Mouse (Mus musculus): ENCODE measurements around the gene Baiap2l2.
"Not testable (repeated sequence)": the region's sequence is repeated elsewhere in the genome, so short reads cannot be mapped to it uniquely, and the experiment has no call there.

Baiap2l2 gene

DNA sequence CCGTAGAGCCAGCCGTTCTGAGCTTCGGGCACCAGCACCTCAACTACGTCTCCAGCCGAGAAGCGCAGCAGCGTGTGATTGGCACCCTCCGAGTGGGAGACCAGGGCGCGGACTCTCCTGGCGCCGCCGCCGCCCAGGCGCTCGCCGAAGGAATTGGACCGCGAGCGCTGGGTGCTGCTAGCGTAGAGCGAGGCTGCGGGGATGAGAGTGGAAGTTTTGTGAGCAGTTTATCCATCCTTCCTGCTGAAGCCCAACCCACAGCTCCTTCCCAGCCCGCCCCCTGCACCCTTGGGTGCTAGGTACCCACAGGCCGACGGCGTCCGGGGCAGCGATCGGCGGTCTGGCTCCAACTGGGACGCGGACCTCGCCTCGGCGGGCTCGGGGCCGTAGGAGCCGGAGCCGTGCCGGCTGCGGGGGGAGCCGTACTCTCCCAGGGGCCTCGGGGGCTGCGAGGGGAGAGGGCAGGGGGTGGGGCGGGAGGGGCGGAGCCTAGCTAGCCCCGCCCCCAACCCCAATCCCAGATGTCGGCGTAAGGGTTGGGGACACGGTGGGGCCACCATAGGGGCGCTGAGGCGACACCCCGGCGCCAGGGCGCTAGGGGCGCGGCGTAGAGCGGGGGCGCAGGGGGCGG, 24.1 kb downstream of the Baiap2l2 start:
- in situ Hi-C loops (cut with MseI, MboI) = no loop called here

DNA sequence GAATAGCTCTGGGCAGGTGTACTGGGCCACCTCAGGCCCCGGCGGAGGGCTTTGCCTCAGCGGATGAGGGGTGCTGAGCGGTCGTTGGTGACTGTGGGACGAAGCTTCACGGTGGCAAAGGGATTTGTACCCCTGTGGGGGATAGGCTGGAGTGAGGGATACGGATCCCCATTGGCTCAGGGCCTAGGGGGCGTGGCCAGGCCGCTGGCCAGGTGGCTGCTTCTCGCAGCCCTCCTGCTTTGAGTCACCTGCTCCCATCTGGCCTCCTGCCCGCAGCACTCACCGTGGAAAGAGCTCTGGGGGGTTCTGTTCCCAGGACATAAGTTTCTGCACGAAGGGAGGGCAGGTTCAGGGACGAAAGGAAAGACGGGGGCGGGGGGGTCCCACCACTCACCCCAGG, 26.8 kb downstream of the Baiap2l2 start:
- in situ Hi-C loops (cut with MseI, MboI) = no loop called here

DNA sequence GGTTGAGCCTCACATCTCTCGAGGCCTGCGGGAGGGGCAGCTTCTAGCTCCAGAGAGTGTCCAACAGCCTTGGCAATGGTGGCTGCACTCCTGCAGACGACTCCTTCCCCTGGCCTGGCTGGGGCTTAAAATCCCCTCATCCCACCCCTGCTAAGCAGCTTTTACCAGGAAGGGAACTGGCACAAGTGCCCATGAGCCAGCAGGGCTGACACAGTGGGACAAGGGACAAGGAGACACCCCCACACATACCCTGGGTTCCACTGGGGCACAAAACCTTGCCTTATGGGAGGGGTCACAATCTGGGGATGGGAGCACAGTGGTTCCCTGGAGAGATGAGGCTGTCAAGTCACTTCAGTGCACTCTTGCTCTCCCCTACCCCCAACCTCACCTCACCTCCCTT, 30.7 kb downstream of the Baiap2l2 start, which contains the start of gene Slc16a8:
TSS of gene Slc16a8 (minus strand) at position 101 of the 400 bp plus-strand sequence.
- in situ Hi-C loops (cut with MseI, MboI) = no loop called here

DNA sequence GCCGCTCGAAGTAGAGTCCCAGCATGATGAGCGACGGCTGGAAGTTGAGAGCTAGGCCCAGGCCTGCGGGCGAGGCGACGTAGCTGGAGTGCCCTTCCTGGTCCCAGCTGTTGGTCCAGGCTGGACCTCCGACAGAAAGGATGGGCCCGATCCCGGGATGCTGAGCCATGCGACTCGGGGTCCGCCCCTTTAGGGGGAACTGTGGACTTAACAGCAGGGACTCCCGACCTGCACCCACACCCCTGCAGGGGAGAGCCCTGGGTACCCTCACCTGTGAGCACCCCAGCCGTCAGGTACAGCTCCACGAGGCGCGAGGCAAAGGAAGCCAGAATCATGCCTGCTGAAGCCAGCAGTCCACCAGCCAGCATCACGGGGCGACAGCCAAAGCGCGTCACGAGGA, 32.8 kb downstream of the Baiap2l2 start:
- in situ Hi-C loops (cut with MseI, MboI) = no loop called here

DNA sequence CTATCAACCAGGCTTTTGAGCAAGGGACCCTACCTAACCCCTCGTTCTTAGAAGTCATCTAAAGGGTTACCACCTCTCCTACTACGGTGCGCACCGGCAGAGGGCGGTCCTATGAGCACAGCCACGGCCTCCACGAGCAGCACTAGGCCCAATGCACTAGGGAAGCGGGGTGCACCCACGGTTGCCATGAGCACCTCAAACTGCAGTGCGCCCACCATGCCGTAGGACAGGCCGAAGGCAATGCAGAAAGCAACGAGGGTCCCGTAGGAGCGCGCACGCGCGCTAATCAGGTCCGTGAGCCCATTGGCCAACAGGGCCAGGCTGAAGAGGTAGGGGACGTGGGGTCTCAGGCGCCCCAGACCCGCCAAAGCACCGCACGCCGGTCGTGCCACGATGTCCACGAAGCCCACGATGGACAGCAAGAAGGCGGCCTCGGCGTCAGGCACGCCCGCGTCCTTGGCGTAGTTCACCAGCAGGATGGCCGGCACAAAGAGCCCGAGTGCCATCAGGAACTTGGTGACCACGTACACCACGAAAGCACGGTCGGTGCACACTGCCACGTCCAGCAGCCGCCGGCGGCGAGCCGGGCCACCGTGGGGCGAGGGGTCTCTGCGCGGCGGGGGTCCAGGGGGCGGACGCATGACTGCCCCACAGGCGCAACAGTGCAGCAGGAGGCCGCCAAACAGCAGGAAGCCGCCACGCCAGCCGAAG, 33.4 kb downstream of the Baiap2l2 start:
- in situ Hi-C loops (cut with MseI, MboI) = no loop called here

DNA sequence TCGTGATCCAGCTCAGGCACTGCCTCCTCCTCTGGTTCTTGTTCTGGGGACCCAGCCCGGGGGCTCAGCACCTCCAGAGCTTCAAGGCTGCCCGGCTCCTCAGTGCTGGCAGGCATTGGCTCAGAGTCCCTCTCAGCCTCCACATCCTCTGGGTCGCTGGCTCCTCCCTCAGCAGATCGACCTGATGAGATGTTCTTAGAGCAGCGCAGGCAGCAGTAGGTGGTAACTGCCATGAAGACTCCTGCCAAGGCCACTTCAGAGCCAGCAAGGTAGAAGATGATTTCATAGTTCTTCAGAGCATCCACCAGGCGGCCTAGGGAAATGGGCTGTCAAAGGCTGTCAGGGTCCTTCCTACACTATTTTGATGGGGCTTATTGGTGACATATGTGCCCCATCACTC, 34.2 kb downstream of the Baiap2l2 start:
- in situ Hi-C loops (cut with MseI, MboI) = no loop called here

DNA sequence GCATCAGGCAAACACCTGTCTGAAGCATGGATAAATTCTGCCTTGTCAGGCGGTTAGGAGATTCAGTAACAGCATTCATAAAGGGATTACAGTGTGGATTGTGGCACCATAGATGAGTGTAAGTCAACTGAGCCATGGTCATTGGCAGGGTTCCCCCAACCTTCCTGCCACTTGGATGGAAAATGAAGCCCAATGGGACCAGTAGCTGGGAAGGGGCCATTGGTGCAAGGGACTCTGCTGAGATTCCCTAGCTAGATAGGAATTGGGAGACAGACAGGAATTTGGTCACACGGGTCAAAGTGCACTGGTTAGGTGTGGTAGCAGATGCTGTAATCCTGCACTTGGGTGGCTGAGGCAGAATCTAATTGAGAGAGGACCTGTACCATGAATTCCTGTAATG, 35.1 kb downstream of the Baiap2l2 start:
- in situ Hi-C loops (cut with MseI, MboI) = no loop called here

DNA sequence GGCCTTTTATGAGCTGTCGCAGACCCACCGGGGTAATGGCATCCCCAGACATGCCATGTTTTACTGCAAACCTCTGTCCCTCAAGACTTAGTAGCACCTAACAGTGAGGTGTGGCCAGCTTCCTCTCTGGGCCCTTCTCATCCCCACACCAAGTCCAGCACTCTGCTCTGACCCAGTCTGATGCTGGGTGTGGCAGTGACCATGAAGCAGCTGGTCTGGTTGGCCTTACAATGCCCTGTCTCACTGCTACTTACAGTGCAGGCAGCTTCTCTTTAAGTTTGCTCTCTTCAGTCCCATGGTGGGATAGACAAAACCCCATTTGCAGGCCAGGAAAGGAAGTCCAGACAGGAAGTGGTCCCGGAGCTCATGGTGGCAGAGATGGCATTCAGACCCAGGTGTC, 40.0 kb downstream of the Baiap2l2 start:
- in situ Hi-C loops (cut with MseI, MboI) = no loop called here

DNA sequence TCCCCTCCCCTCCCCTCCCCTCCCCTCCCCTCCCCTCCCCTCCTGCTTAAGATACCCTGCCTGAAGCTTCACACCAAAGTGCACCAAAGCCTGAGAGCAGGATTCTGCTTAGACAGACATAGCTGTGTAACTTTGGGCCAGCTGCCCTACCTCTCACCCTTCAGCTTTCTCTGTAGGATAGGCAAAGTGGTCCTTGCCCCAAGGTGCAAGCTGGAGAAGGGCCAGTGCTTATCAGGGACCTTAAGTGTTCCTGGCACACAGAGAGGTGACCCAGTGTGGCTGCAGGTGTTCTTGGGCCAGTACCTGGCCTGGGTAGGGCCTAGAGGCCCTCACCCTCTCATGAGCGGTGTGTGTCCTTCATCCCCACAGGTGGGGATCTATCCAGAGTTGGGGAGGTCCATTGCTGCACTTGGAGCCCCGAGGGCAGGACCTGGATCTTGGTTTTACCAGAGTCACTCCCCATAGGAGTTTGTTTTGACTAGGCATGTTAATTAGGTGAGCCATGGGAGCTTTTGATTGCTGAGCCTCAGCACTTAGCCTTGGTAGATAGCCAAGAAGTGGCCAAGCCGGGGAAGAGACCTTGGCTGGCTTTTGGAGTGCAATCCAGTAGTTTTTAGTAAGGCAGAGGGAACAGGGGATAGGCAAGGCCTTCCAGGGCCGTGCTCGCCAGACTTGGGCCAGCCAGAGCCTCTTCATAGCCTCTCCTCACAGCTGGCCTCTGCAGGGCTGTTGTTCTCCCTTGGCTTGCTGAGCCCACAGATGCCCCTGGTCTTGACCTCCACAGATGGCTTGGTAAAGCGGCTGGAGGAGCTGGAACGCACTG, 41.1 kb downstream of the Baiap2l2 start:
- in situ Hi-C loops (cut with MseI, MboI) = no loop called here

DNA sequence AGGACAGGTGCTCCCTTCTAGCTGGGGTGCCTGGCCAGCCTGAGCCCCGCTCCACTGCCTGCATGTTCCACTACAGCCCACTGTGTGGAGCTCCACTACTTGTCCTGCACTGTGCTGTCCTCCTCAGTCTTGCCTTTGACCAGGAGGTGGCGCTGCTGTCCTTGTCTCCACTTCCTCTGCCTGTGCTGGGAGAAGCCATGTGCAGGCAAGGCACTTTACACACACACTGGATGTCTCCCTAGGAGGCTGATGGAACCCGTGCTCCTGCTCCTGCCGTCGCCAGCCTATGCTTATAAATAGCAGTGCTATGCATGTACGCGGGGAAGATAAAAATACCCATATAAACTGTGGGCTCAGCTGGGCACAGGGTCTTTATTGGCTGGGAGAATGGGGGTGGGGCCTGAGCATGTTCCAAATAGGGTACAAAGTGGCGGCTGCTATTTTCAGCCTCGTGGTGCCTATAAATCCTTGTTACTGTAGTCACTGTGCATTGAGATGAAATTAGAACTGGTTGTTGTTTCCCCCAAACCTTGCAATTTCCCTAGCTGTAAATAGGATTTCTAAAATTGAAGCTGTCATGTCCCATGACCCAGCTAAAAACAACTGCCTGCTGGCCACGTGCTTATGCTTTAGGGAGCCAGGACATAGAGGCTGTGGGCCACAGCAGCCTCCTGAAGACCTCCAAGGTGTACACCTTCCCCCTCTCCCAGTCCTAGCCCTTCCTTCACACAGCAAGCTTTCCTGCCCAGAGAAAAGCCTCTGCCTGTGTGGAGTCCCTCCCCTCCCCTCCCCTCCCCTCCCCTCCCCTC, 41.9 kb downstream of the Baiap2l2 start:
- in situ Hi-C loops (cut with MseI, MboI) = no loop called here

DNA sequence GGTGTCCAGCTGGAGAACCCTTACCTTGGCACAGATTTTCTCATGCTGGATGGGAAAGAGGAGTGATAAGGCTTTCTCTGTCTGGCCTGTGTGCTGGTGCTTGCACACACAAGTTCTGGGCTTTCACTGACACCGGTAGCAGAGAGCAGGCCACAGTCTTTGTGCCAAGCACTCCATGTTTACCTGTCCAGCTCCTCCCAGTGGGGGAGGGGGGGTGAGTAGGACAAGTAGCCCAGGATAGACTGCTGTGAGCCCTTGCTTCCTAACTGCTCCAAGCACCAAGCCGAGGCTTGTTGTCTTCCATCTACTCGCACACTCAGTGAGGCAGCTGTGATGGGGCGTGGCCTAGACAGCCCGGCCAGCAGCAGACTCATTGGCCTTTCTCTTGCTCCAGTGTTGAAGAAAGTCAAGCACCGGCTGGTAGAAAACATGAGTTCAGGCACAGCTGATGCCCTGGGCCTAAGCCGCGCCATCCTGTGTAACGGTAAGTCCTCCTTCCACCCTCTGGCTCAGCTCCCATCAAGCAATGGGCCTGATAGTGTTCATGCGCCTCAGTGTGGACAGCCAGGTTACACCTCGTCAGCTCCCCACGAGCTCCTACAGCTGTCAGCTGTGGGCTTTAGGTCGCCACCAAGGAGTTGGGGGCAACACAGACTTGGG, 42.6 kb downstream of the Baiap2l2 start:
- in situ Hi-C loops (cut with MseI, MboI) = no loop called here

DNA sequence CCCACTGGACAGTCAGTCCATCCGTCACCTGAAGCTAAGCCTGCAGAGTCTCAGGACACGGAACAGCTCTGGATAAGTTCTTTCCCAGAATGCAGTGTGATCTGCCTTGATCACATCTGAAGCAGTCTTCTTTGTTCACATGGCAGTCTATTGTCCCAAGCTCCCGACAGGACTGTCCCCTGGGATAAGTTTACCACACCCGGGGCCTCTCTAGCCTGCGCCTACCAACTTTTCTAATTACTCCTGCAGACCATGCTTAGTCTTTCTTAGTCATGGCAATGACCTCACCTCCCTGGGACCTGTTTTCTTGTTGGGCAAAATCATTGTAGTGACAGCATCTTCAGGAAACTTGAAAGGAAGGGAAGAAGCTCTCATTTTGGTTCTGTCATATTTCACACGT, 47.3 kb downstream of the Baiap2l2 start:
- in situ Hi-C loops (cut with MseI, MboI) = no loop called here

DNA sequence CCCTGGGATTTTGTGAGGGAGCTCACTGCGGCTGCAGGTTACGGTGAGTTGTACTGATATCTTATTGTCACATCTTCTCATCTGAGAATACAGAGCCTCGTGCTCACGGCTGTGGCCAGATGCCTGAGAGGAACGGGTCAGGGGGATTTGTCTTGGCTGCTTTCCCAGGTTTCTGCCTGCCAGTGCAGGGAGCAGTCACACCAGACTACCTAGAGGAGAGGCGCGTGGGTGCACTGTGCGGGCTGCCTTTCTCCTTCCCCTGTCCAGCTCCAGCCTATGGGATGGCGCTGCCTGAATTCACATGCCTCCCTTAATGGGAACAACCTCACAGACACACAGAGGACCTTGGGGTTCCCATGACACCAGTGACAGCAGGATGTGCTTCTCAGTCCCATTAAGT, 50.1 kb downstream of the Baiap2l2 start:
- in situ Hi-C loops (cut with MseI, MboI) = no loop called here

DNA sequence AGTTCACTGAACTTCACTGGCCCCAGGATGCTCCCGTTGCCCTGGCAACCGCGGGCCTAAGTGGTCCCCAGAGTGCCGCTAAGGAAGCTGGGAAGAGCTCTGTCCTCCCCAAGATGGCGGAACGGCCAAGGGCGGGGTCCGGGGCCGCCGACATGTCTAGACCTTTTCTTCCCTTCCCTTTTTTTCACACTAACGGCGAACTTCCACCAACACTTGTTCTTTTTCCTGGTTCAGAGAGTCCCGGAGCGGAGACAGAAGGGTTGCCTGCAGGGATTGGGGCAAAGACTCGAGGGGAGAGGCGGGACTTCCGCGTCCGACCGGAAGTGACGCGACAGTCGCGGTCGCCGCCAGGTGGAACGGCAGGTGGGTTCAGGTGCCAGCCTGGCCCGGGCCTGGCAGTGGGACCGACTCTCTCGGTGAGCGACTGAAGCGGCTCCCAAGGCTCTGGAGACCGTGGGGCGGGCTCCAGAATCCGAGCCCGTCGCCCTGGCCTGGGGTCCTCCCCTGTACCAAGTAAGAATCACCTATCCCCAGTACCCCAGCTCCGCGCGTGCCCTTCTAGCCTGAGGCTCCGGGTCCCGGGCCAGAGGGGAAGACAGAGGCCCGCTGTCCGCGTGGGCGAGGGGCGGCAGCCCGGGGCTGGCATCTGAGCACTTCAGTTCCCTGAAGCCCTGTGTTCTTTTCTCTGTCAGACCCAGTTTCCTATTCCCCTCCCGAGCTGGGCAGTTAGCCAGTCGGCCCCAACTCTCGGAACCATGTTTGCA, 56.1 kb downstream of the Baiap2l2 start, which contains the start of the genes Pick1 and Gm49486:
TSS of gene Pick1 (plus strand) at position 116 of the 764 bp plus-strand sequence.
TSS of gene Gm49486 (plus strand) at position 334 of the 764 bp plus-strand sequence.
- in situ Hi-C loops (cut with MseI, MboI) = no loop called here

DNA sequence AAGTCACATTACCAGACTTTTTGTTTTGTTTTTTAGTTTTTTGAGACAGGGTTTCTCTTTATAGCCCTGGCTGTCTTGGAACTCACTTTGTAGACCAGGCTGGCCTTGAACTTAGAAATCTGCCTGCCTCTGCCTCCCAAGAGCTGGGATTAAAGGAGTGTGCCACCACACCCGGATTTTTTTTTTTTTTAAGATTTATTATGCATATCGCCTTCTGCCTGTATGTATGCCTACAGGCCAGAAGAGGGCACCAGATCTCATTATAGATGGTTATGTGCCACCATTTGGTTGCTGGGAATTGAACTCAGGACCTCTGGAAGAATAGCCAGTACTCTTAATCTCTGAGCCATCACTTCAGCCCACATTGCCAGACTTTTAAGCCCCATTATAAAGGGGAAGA, 59.6 kb downstream of the Baiap2l2 start:
- in situ Hi-C loops (cut with MseI, MboI) = not testable (repeated sequence)

DNA sequence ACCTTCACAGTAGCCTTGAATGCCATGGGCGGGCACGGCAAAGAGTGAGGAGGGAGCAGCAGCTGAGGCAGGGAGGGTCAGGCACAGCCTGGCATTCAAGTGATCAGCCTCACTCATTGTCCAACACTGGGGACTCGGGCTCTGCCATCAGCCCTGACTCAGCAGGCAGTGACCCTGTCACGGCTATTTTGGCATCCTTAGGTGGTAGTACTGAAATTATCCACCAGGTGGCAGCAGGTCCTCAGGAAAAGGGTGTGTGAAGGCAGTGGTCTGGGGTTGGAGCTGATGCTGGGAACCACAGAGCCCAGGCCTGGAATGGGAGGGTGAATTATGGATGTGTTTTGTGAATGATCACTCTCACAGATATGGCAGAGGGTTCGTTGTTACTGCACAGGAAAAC, 60.7 kb downstream of the Baiap2l2 start:
- in situ Hi-C loops (cut with MseI, MboI) = no loop called here

DNA sequence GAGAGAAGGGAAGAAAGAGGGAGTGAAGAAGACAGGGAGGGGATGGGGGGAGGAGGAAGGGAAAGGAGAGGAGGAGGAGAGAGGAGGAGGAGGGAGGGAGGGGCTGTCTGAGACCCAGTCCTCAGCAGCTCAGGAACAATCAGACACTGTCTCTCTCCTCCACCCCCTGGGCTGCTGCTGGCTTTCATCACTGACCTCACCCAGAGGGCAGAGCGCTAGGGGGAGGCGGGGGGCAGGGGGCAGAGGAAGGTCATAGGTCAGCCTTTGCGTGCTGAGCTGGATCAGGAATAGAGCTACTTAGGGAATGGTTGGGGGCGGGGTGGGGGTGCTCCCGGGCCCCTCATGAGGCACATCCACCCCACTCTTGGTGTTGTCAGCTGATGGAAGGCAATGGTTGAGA, 61.7 kb downstream of the Baiap2l2 start:
- in situ Hi-C loops (cut with MseI, MboI) = no loop called here

DNA sequence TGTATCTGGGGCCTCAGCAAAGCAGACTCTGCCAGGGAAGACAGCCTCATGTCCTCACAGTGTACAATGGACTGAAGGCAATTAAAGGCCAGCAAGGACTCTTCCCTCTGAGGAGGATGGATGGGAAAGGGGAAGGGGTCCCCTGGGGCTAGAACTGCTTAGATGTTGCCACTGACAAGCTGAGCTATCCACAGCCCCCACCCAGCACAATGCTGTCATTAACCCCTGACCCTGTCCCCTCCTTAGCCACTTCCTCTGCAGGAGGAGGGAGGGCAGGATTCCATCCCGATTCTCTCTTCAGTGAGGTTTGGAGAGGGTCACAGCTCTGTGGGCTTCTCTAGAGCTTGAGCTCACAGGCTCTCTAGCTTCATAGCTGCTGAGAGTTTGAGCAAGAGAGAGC, 65.8 kb downstream of the Baiap2l2 start:
- in situ Hi-C loops (cut with MseI, MboI) = no loop called here

DNA sequence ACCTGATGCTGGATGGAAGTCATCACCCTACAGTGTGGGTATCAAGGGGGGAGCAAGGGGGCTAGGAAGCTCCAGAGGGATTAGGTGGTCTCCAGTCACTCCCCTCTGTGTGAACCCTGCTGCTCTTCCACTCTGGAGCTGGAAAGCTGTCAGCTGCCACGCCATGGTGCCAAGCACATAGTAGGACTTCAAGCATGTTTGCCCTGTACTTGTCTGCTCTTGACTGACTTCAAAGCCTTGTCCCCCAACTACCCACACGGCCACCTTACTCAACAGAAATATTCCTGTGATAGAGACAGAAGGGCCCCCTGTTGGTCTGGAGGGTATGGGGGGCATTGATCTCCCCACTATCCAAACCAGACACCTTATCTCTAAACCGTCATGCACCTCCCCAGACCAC, 69.1 kb downstream of the Baiap2l2 start:
- in situ Hi-C loops (cut with MseI, MboI) = no loop called here

DNA sequence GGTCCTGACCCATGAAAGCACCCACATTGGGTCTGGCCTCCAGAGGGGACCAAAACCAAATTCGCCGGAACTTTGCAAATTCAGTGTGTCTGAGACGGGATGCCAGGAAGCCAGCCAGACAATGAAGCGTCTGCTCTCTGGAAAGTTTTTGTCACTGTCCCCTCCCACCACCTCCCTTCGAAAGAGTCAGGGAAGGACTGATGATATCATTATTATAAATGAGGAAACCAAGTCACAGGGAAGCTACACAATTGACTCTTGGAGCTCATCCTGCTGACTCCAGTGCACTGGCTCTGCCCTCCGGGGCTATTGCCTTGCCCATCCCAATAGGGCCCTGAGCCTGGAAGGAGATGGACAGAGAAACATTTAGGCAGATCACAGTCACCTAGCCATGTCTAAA, 71.7 kb downstream of the Baiap2l2 start:
- in situ Hi-C loops (cut with MseI, MboI) = no loop called here

Measured in mouse trophoblast stem cell (cell line).